Mouse (Mus musculus) forebrain, embryonic 11.5 days (tissue): Measurements from ENCODE around the gene Ttc6. TPM values are rescaled to one million over a fixed set of nuclear protein-coding genes. Genes with fewer than 3 reads are reported as not detected.

ENCODE experiments used
- ATAC-seq: fragments of 200-750 bp; cut with Nextera tagmentation; replicated peaks from 2 replicates; pipeline ENCODE4 v1.8.0; 2017; ENCODE audit warnings: moderate TSS enrichment; ENCODE audit not compliant: low FRiP score
- DNase-seq: peaks from one replicate; pipeline ENCODE4 v3.0.0-alpha.2; 2017; ENCODE audit warnings: low spot score
- H3K27ac ChIP-seq: fragments of 300-500 bp; sonication (generic); 2 replicates; pipeline ENCODE4 v1.5.1; 2014; ENCODE audit warnings: low read depth, low read length
- H3K27me3 ChIP-seq: fragments of 300-500 bp; sonication (generic); 2 replicates; pipeline ENCODE4 v1.6.1; 2014; ENCODE audit warnings: mild to moderate bottlenecking, low read length, mixed read lengths; ENCODE audit not compliant: control insufficient read depth, insufficient read depth
- H3K36me3 ChIP-seq: fragments of 300-500 bp; sonication (generic); 2 replicates; pipeline ENCODE4 v1.6.1; 2014; ENCODE audit warnings: mild to moderate bottlenecking, low read length, moderate library complexity, mixed read lengths; ENCODE audit not compliant: control insufficient read depth, insufficient read depth
- H3K4me1 ChIP-seq: fragments of 300-500 bp; sonication (generic); replicated peaks from 2 replicates; pipeline ENCODE4 v1.6.1; 2014; ENCODE audit warnings: low read length, mixed read lengths; ENCODE audit not compliant: control insufficient read depth, insufficient read depth
- H3K4me2 ChIP-seq: fragments of 300-500 bp; sonication (generic); 2 replicates; pipeline ENCODE4 v1.6.1; 2014; ENCODE audit warnings: low read depth, mild to moderate bottlenecking, low read length, moderate library complexity, mixed read lengths; ENCODE audit not compliant: severe bottlenecking
- H3K4me3 ChIP-seq: fragments of 300-500 bp; sonication (generic); 2 replicates; pipeline ENCODE4 v1.5.1; 2014; ENCODE audit warnings: low read depth, low read length
- H3K9ac ChIP-seq: fragments of 300-500 bp; sonication (generic); 2 replicates; pipeline ENCODE4 v1.6.1; 2014; ENCODE audit warnings: low read length
- H3K9me3 ChIP-seq: fragments of 300-500 bp; sonication (generic); 2 replicates; pipeline ENCODE4 v1.6.1; 2016; ENCODE audit warnings: low read length, mixed read lengths; ENCODE audit not compliant: control insufficient read depth
- WGBS: fragments of 180-500 bp; shearing (Covaris S2); extraction: QIAGEN DNeasy Blood & Tissue Kit; methylation state at CpG from one replicate; pipeline ENCODE4 v1.1.7; 2014; 5-methylcytosine and 5-hydroxymethylcytosine counted together
- polyA plus RNA-seq: library from polyadenylated mRNA; unstranded; fragments of >200 nt; fragmentation: Nextera tagmentation; extraction: Ambion mirVana; gene quantifications from 2 replicates; pipeline ENCODE4 v1.2.1, GENCODE M21; 2014

Gene Ttc6
- polyA plus RNA-seq, 1 experiment from 2014 or later, result 0.44 TPM

GRCm38 (mm10) chr12:57607624-57608023, 43.7 kb downstream of the Ttc6 start:
- no peaks in the 10 kb centered on the region for H3K4me1 ChIP-seq
- H3K36me3 ChIP-seq, result no peaks in the 10 kb centered on the region
- no peak overlapping the region for H3K9ac ChIP-seq
- H3K27me3 ChIP-seq, result no peaks in the 10 kb centered on the region
- H3K4me2 ChIP-seq, result no peak overlapping the region
- DNase-seq (no peak), ATAC-seq (no peak)
- H3K9me3 ChIP-seq, result no peaks in the 10 kb centered on the region
- 70% methylated on average over 5 of the region's 5 CpGs for WGBS
- H3K4me3 ChIP-seq, result no peak overlapping the region
- no peak overlapping the region for H3K27ac ChIP-seq

DNA sequence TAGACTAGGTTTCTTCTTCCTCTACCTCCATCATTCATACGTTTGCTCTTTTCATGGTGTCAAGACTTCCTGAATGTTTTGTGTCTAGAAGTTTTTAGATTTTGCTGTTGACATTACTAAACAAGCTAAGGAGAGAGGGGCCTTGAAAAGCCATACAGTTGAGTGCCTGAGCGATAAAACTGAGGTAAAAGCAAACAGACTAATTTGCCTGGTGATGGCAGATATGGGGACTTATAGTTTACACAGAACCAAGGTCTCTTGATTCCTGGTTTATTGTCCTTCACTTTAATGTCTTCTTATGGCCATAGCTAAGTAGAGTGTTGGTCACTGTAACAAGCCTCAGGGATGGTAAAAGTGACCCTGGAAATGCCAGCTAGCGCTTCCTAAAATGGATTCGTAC, 51.2 kb downstream of the Ttc6 start:
- no peaks in the 10 kb centered on the region for H3K27me3 ChIP-seq
- DNase-seq, result no peak
- no peaks in the 10 kb centered on the region for H3K9me3 ChIP-seq
- H3K4me3 ChIP-seq, result no peak overlapping the region
- H3K9ac ChIP-seq, result no peak overlapping the region
- 91% methylated on average over 4 of the region's 4 CpGs for WGBS
- no peak overlapping the region for H3K4me2 ChIP-seq
- ATAC-seq, result no peak
- no peaks in the 10 kb centered on the region for H3K36me3 ChIP-seq
- H3K4me1 ChIP-seq, result no peaks in the 10 kb centered on the region
- H3K27ac ChIP-seq, result no peak overlapping the region

DNA sequence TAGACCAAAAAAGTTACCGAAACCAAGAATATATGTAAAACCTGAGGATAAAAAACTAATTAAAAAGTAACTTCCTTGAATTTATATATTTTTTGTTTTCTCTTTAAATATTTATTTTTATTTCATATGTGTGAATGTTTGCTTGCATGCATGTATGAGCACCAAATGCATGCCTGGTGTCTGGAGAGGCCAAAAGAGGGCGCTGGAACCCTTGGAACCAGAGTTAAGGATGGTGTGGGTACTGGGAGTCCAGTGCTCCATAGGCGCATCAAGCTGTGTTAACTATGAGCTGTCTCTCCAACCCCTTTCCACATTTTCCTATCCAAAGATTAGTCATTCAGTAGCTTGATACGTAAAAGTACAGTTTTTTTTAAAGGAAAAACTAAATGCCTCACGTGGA, 58.1 kb downstream of the Ttc6 start:
- Histone ChIP-seq H3K9me3 (no peaks in the 10 kb centered on the region), H3K27me3 (no peaks in the 10 kb centered on the region), H3K4me3 (no peak overlapping the region), H3K27ac (no peak overlapping the region), H3K4me1 (no peaks in the 10 kb centered on the region; the same call in 1 of the 2 replicates), H3K4me2 (no peak overlapping the region), H3K9ac (no peak overlapping the region), H3K36me3 (no peaks in the 10 kb centered on the region)
- 68% methylated on average over 5 of the region's 5 CpGs for WGBS
- ATAC-seq (no peak), DNase-seq (no peak)

DNA sequence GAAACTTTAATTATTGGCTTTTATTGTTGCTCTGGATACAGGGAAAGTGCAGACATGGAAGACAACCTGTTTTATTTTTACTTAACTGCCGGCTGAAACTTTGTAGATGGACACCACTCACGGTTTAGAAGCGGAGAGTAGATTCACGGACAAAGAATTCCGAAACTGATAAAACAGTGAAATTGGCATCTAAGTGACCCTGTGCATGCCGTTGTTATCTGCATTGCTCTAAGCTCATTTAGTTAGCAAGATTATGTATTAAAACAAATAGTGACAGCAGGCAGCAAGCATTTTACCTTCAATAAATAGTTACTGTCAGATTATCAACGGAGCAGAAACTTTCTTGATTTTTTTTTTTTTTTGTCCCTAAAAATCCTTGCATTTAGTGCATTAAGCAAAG, 59.4 kb downstream of the Ttc6 start:
- Histone ChIP-seq H3K4me1 (no peaks in the 10 kb centered on the region; the same call in 1 of the 2 replicates), H3K9ac (no peak overlapping the region), H3K9me3 (no peaks in the 10 kb centered on the region), H3K4me2 (no peak overlapping the region), H3K27me3 (no peaks in the 10 kb centered on the region), H3K27ac (no peak overlapping the region), H3K36me3 (no peaks in the 10 kb centered on the region), H3K4me3 (no peak overlapping the region)
- DNase-seq (no peak), ATAC-seq (no peak)
- 55% methylated on average over 7 of the region's 7 CpGs for WGBS

DNA sequence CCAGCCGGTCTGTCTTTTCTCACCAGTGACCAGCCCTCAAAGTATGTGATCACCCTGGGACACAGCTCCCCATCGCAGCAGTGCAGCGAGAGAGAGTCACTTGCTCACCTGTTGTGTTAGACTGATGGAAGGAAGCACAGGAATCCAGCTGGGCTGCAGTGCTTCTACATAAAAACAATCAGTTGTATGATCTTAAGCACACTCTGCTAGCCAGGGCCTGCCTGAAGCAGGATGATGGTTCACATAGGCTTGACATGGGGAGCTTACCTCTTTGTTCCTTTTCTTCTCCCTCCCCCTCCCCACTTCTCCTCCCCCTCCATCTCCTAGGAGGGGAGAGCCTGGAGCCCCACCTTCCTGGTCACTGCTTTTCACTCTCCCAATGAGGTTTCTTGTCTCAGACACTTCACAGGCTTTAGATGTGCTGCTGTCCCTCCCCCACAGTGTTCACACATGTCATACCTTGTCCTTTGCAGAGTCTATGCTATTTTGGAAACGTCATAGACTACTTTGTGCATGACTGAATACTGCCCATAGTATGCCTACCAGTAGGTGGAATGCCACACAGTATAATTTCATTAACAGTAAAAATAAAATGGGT, 60.2 kb downstream of the Ttc6 start:
- DNase-seq (no peak), ATAC-seq (no peak)
- 30% methylated on average over 4 of the region's 4 CpGs for WGBS

GRCm38 (mm10) chr12:57650011-57650410, 86.1 kb downstream of the Ttc6 start:
- no peak overlapping the region for H3K9ac ChIP-seq
- DNase-seq (no peak), ATAC-seq (no peak)
- no peak overlapping the region for H3K4me2 ChIP-seq
- H3K27me3 ChIP-seq, result no peaks in the 10 kb centered on the region
- H3K4me1 ChIP-seq, result no peaks in the 10 kb centered on the region
- H3K9me3 ChIP-seq, result no peaks in the 10 kb centered on the region
- no peak overlapping the region for H3K4me3 ChIP-seq
- 91% methylated on average over 4 of the region's 4 CpGs for WGBS
- no peaks in the 10 kb centered on the region for H3K36me3 ChIP-seq
- H3K27ac ChIP-seq, result no peak overlapping the region

More for the DNA sequence above, 60.2 kb downstream of the Ttc6 start:
- Histone ChIP-seq H3K9me3 (no peaks in the 10 kb centered on the region), H3K4me3 (no peak overlapping the region), H3K36me3 (no peaks in the 10 kb centered on the region), H3K4me2 (no peak overlapping the region), H3K9ac (no peak overlapping the region), H3K27ac (no peak overlapping the region), H3K4me1 (no peaks in the 10 kb centered on the region; the same call in 1 of the 2 replicates), H3K27me3 (no peaks in the 10 kb centered on the region)

GRCm38 (mm10) chr12:57650677-57651076, 86.8 kb downstream of the Ttc6 start:
- no peak overlapping the region for H3K9ac ChIP-seq
- H3K27me3 ChIP-seq, result no peaks in the 10 kb centered on the region
- no peaks in the 10 kb centered on the region for H3K9me3 ChIP-seq
- H3K36me3 ChIP-seq, result no peaks in the 10 kb centered on the region
- ATAC-seq (no peak), DNase-seq (no peak)
- no peak overlapping the region for H3K4me2 ChIP-seq
- H3K4me3 ChIP-seq, result no peak overlapping the region
- no peak overlapping the region for H3K27ac ChIP-seq
- H3K4me1 ChIP-seq, result no peaks in the 10 kb centered on the region
- WGBS, result 89% methylated on average over 8 of the region's 8 CpGs

DNA sequence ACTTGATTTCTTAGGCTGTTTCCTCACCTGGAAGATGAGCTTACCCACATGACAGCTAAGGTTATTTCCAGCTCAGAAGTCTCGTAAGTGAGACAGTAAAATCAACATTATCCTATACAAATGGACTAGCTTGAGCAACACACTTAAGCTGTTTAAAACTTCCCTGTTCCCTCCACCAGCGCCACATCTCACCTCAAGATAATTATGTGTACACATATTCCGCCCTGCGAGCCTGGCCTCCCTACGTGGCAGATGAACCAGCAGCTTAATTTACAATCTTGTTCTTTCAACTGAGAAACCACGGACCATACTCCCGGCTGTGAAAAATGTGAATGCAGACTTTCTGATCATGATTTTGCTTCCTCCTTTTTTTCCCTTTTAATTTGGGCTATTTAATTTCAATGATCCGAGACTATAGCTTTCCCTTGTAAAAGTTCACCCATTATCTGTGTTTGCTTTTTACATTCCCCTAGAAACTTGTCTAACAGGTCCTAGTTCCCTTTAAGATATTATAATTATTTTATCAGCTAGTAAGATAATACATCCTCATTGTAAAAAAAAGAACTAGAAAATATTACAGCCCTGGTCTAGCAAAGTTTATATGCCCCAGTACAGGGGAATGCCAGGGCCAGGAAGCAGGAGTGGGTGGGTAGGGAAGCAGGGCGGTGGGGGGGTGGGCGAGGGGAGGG, 99.2 kb downstream of the Ttc6 start:
- Histone ChIP-seq H3K4me1 (no peaks in the 10 kb centered on the region), H3K27me3 (no peaks in the 10 kb centered on the region), H3K27ac (no peak overlapping the region), H3K9me3 (no peaks in the 10 kb centered on the region), H3K9ac (no peak overlapping the region), H3K4me2 (no peak overlapping the region), H3K36me3 (no peaks in the 10 kb centered on the region), H3K4me3 (no peak overlapping the region)
- no peak for DNase-seq
- WGBS, result 82% methylated on average over 10 of the region's 10 CpGs
- ATAC-seq, result no peak

DNA sequence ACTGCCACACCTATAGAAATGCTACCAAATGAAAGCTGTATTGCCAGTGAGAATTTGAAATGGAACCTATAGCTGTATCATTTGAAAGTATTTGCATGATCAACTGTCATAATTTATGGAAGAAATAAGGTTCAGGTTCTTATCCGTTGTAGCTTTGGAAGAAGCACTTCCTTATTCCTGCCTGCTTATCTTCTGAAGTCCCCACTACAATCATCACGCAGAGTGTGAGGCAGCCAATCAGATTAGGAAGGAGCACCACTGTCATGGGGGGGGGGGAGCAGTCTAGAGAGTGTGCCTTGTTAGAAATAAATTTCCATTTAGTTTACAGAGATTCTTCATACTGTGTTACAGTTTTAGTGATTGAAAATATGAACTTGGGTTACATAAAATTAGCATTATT, 108.5 kb downstream of the Ttc6 start:
- Histone ChIP-seq H3K27ac (no peak overlapping the region), H3K4me1 (no peaks in the 10 kb centered on the region), H3K4me2 (no peak overlapping the region), H3K4me3 (no peak overlapping the region), H3K9me3 (no peaks in the 10 kb centered on the region), H3K36me3 (no peaks in the 10 kb centered on the region), H3K27me3 (no peaks in the 10 kb centered on the region), H3K9ac (no peak overlapping the region)
- no peak for ATAC-seq
- DNase-seq, result no peak
- WGBS, result 88% methylated on average over 2 of the region's 2 CpGs
